Mouse (Mus musculus) thymus, adult 2 months (tissue): ENCODE results near the gene Hao2. TPM values are rescaled to one million over a fixed set of nuclear protein-coding genes. Genes with fewer than 3 reads are reported as not detected.

ENCODE experiments used
- DNase-seq: peaks from one replicate; pipeline ENCODE4 v3.0.0; 2021
- H3K27ac ChIP-seq: fragments of 200-500 bp; 2 replicates; pipeline ENCODE4 v1.5.1; 2012; ENCODE audit warnings: low read length, control low read depth; ENCODE audit not compliant: control insufficient read depth, insufficient read depth
- H3K27me3 ChIP-seq: fragments of 200-500 bp; 2 replicates; pipeline ENCODE4 v1.6.1; 2012; ENCODE audit warnings: mild to moderate bottlenecking, low read length, moderate library complexity, mixed read lengths; ENCODE audit not compliant: control insufficient read depth, insufficient read depth
- H3K36me3 ChIP-seq: fragments of 200-500 bp; 2 replicates; pipeline ENCODE4 v1.6.1; 2012; ENCODE audit warnings: mild to moderate bottlenecking, low read length, moderate library complexity; ENCODE audit not compliant: control insufficient read depth, insufficient read depth
- H3K4me1 ChIP-seq: fragments of 200-500 bp; replicated peaks from 2 replicates; pipeline ENCODE4 v1.6.1; 2012; ENCODE audit warnings: low read length; ENCODE audit not compliant: control insufficient read depth, insufficient read depth
- H3K4me3 ChIP-seq: fragments of 200-500 bp; 2 replicates; pipeline ENCODE4 v1.5.1; 2012; ENCODE audit warnings: mild to moderate bottlenecking, low read length, control low read depth, moderate library complexity; ENCODE audit not compliant: control insufficient read depth, insufficient read depth
- CTCF ChIP-seq: fragments of 200-500 bp; IDR thresholded peaks from 2 replicates; pipeline ENCODE4 v1.5.1; 2012; ENCODE audit warnings: mild to moderate bottlenecking, control low read depth, low read length, moderate library complexity, borderline replicate concordance; ENCODE audit not compliant: control insufficient read depth, poor library complexity, insufficient read depth; ENCODE audit errors: extremely low read depth
- POLR2A ChIP-seq: fragments of 200-500 bp; IDR thresholded peaks from 2 replicates; pipeline ENCODE4 v1.6.1; 2012; ENCODE audit warnings: mild to moderate bottlenecking, low read length, control low read depth, moderate library complexity; ENCODE audit not compliant: control insufficient read depth, poor library complexity, insufficient read depth; ENCODE audit errors: extremely low read depth
- WGBS: fragments of 180-500 bp; shearing (Covaris S2); methylation state at CpG from one replicate; pipeline ENCODE4 v1.1.7; 2018; 5-methylcytosine and 5-hydroxymethylcytosine counted together
- polyA plus RNA-seq: library from polyadenylated mRNA; depleted of rRNA; stranded (reverse); fragments of >200 nt; gene quantifications from 2 replicates; pipeline ENCODE4 v1.2.3, GENCODE M21; 2012

Hao2 gene
- polyA plus RNA-seq, 1 experiment, result 0.18 TPM

DNA sequence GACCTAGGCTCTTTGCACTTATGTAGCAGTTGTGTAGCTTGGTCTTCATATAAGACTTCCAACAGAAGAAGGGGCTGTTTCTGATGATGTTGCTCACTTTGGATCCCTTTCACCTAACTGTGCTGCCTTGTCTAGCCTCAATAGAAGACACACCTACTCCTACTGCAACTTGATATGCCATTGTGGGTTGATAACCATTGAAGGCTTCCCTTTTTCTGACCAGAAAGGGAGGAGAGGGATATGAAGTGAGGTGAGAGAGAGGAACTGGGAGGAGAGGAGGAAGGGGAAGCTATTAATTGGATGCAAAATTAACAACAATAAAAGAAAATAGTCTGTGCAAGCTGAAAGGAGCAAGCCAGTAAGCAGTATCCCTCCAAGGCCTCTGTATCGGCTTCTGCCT lies 30.2 kb downstream of the Hao2 start:
- DNase-seq, result no peak
- WGBS, result 85% methylated on average over 1 of the region's 1 CpGs
- no peak overlapping the region for H3K4me3 ChIP-seq

DNA sequence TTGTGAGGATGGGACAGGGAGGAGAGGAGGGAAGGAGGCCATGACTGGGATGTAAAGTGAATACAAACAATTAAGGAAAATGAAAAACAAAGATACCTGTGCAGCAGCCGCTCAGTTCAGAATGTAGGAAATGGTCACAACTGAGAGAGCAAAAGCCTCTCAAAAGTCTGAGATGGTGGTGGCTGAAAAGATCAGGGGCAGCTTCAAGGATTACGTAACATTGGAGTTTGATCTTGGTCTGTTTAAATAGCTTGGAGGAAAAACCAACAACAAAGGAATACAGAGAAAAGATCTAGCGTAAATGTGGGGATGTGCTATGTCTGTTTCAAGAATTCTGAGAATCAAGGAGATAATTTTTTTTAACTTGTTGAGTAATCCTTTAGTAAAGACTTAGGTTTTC lies 33.5 kb downstream of the Hao2 start, which contains the start of gene Hsd3b1:
Gene Hsd3b1, minus strand, starts transcription at position 219 of the 400 bp plus-strand sequence.
- 89% methylated on average over 3 of the region's 3 CpGs for WGBS

More for the DNA sequence above, 30.2 kb downstream of the Hao2 start:
- TF ChIP-seq CTCF, result no peak
- TF ChIP-seq POLR2A, result no peak
- Histone ChIP-seq H3K4me1 (no peaks in the 10 kb centered on the region), H3K27me3 (no peaks in the 10 kb centered on the region), H3K36me3 (no peaks in the 10 kb centered on the region), H3K27ac (no peak overlapping the region)

DNA sequence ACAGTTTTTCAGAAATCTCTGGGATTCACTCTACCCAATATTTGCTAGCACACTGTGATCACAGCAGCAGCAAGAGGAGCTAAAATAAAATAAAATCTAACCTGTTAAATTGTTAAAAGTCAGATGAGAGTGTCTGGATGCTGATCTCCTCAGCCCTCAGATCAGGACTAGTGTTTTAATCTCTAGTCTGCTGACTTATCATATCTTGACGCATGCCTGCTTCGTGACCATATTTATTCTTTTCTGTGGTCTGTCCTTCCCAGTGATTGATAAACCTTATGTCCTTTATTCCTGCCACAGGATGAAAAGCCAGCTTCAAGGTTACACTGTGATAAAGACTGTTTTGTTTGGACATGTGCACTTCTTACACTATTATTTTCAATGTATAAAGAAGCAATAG lies 35.0 kb downstream of the Hao2 start:
- 94% methylated on average over 2 of the region's 2 CpGs for WGBS
- no peak for DNase-seq
- Histone ChIP-seq H3K4me1 (no peaks in the 10 kb centered on the region), H3K36me3 (no peaks in the 10 kb centered on the region), H3K27ac (no peak overlapping the region), H3K4me3 (no peak overlapping the region), H3K27me3 (no peaks in the 10 kb centered on the region)
- TF ChIP-seq POLR2A, result no peak
- TF ChIP-seq CTCF, result no peak

More for the DNA sequence above, 33.5 kb downstream of the Hao2 start, which contains the start of gene Hsd3b1:
- TF ChIP-seq POLR2A, result no peak
- Histone ChIP-seq H3K4me3 (no peak within 1 kb of the TSS), H3K27me3 (no peaks in the 10 kb centered on the region), H3K36me3 (no peaks in the 10 kb centered on the region), H3K4me1 (no peaks in the 10 kb centered on the region), H3K27ac (no peak within 1 kb of the TSS)
- no peak for DNase-seq

DNA sequence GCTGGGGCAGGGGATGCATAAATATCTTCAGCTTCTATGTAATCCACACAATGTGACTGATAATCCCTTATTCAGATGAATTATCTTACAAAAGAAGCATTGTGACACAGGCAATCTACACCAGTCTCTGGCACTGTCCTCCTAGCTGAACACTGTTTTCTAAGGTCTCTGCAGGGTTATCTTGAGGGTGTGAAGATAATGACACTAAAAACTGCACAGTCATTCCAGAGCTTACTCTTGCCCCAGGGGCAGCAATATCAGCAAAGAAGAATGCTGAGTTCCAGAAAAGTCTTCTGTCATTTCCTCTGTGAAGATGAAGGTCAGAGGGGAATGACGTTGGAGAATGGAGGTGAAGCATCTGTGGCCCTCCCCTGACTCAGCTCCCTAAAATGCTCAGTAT lies 36.1 kb downstream of the Hao2 start:
- no peaks in the 10 kb centered on the region for H3K27me3 ChIP-seq

DNA sequence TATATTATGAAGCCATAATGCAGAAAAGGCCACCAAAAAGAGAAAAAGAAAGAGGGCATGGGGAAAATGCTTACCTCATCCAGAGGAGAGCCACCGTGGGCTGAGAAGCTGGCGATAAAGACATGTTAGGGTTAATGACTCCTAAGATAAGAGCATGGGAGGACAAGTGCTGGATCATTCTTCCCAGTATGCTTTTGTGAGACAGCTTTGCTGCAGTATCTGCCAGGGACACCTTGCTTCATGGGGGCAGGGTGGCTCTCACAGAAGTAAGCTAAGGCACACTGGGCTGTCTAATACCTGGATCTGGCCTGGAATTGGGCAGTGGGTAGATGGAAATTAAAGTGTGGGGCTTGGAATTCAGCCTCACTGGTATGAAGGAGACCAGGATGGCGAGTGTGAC lies 37.9 kb downstream of the Hao2 start:
- H3K4me3 ChIP-seq, result no peak overlapping the region
- no peaks in the 10 kb centered on the region for H3K27me3 ChIP-seq
- H3K36me3 ChIP-seq, result no peaks in the 10 kb centered on the region
- no peak for DNase-seq
- no peaks in the 10 kb centered on the region for H3K4me1 ChIP-seq
- TF ChIP-seq POLR2A (no peak), CTCF (no peak)
- WGBS, result 80% methylated on average over 3 of the region's 3 CpGs
- H3K27ac ChIP-seq, result no peak overlapping the region

More for the DNA sequence above, 36.1 kb downstream of the Hao2 start:
- no peak overlapping the region for H3K4me3 ChIP-seq
- no peaks in the 10 kb centered on the region for H3K36me3 ChIP-seq
- TF ChIP-seq POLR2A (no peak), CTCF (no peak)
- H3K27ac ChIP-seq, result no peak overlapping the region
- WGBS, result 25% methylated on average over 1 of the region's 1 CpGs
- no peak for DNase-seq
- H3K4me1 ChIP-seq, result no peaks in the 10 kb centered on the region

DNA sequence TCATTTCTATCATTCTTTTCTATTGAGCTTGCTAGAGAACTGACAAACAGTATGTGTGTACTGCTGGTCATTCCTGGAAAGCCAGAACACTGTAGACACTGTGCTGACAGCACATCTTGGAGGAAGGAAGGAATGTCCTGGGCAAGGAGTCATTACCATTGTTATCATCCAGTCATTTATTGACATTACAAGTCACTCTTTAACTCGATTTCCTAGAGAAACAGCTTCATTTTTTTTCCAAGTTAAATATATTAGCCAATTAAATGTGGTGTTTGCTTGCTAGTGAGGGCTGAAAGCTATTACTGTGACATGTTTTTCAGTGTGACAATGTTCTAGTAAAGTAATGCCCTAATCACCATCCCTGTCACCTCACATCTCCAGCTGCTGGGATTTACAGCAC lies 39.4 kb downstream of the Hao2 start:
- Histone ChIP-seq H3K36me3 (no peaks in the 10 kb centered on the region), H3K27ac (no peak overlapping the region), H3K4me3 (no peak overlapping the region), H3K27me3 (no peaks in the 10 kb centered on the region), H3K4me1 (no peaks in the 10 kb centered on the region)
- 29% methylated on average over 1 of the region's 1 CpGs for WGBS
- no peak for DNase-seq
- TF ChIP-seq POLR2A, result no peak
- no peak for TF ChIP-seq CTCF

DNA sequence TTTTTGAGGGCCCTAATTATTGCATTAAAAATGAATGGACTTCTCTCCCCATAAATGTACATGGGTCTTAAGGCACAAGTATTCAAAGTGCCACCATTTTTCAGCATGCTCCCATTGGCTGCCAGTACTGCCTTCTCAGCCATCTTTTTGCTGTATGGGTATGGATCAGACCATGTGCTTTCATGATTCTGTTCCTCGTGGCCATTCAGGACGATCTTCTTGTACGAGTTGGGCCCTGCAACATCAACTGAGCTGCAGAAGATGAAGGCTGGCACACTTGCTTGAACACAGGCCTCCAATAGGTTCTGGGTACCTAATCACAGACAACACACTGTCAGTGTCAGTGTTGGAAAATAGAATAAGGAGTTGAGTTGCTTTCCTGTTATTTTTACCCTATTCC lies 40.0 kb downstream of the Hao2 start:
- 93% methylated on average over 3 of the region's 3 CpGs for WGBS

More for the DNA sequence above, 40.0 kb downstream of the Hao2 start:
- Histone ChIP-seq H3K27ac (no peak overlapping the region), H3K4me3 (no peak overlapping the region), H3K4me1 (no peaks in the 10 kb centered on the region), H3K27me3 (no peaks in the 10 kb centered on the region), H3K36me3 (no peaks in the 10 kb centered on the region)
- DNase-seq, result no peak
- no peak for TF ChIP-seq POLR2A
- TF ChIP-seq CTCF, result no peak
